Mouse (Mus musculus): Measurements from ENCODE around the gene Magi1.

The Magi1 gene

GRCm38 (mm10) chr6:94122566-94123150, 161.1 kb downstream of the Magi1 start:
- no peak for DNase-seq (ENCODE audit: extremely low read depth, insufficient read length, low spot score)

GRCm38 (mm10) chr6:94121488-94121887, 162.2 kb downstream of the Magi1 start:
- no peak for DNase-seq (ENCODE audit: extremely low read depth, insufficient read length, low spot score)

- DNase-seq (ENCODE audit: extremely low read depth, insufficient read length, low spot score): no peak
These were observed 167.0 kb downstream of the Magi1 start for GRCm38 (mm10) chr6:94116434-94117432.

- no peak for DNase-seq (ENCODE audit: extremely low read depth, insufficient read length, low spot score)
These were observed 171.9 kb downstream of the Magi1 start for GRCm38 (mm10) chr6:94111833-94112232.

- no peak for DNase-seq (ENCODE audit: extremely low read depth, insufficient read length, low spot score)
These were observed 176.2 kb downstream of the Magi1 start for GRCm38 (mm10) chr6:94107401-94108107.

- DNase-seq (ENCODE audit: extremely low read depth, insufficient read length, low spot score): no peak
These were observed 180.1 kb downstream of the Magi1 start for GRCm38 (mm10) chr6:94103581-94103980.

- peak; percentile 11 for DNase-seq (ENCODE audit: extremely low read depth, insufficient read length, low spot score)
These were observed 182.5 kb downstream of the Magi1 start for GRCm38 (mm10) chr6:94101256-94101655.

DNA sequence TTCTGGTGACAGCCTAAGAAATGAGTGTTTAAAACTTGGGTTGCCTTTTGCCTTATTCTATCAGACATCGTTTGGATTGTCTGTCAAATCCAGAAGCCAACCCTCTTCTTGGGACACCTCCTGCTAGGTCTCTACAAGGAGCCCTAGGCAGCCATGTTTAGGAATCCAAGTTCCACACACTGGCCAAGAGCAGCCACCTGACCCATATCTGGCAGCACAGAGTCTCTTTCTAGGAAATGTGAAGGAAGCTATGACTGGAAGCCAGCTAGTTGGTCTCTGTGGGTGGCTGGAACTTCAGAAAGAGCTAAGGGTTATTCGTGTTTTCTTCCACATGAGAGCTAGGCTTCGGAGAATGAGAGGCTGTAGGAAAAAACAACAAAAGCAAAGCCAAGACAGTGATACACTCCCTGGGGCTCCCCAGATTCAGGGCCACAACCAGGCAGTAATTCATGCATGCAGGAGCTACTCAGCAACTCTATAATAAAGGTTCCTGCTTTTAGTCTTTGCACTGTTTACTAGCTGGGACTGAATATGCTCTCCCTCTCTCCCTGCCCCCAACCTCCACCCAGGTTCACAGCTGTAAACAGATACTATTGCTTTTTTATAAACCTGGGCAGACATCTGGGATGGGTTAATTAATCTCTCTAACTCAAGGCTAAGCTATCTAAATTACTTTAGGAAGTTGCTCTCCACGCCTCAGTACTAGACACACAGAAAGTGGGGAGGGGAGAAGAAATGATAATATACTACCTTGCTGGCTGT, 188.6 kb downstream of the Magi1 start:
- DNase-seq (ENCODE audit: extremely low read depth, insufficient read length, low spot score): no peak

DNA sequence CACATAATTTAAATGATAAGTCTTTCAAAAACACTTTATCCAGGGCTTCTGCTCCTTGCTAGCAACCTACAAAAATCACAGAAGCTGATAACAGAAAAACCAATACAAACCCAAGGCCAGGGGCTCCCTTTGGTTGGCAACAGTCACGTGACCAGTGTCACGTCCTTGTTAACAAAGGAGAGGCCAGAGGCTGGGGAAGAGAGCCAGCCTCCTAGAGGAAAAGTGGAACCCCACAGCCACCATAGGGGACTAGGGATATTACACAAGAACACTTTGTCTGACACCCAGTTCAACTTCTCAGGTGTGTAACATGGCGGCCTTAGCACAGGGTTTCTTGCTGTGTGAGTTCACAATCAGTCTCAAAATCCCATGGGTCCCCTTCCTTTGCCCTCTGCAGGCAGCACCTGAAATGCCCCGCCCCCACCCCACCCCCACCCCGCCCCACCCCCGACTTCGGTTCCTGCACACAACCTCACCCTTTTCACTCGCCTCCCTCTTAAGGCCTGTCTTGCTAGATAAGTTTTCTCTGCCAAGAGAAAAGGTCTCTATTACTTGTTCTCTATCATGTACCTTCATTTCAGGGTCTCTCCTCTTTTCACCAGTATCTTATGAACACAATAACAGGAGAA, 190.6 kb downstream of the Magi1 start:
- no peak for DNase-seq (ENCODE audit: extremely low read depth, insufficient read length, low spot score)

DNA sequence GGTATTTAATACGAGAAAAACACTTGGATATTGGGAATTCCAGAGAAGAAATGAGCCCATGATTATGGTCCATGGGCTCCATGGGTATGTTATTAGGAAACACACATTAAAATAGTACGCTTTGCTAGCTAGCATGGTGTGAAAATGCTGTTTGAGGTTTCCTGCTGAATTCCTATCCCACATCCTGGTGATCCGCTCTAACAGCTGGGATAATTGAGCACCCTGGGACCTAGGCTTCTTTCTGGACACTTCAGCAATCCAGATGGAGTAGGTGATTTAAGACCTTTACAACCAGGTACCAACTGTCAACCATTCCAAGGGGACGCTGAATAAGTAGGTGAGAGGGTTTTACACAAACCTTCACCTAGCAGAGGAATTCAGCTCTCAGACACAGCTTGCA, 191.2 kb downstream of the Magi1 start:
- no peak for DNase-seq (ENCODE audit: extremely low read depth, insufficient read length, low spot score)

- DNase-seq (ENCODE audit: extremely low read depth, insufficient read length, low spot score): no peak
These were observed 196.9 kb downstream of the Magi1 start for GRCm38 (mm10) chr6:94086855-94087254.

- DNase-seq (ENCODE audit: extremely low read depth, insufficient read length, low spot score): no peak
These were observed 199.0 kb downstream of the Magi1 start for GRCm38 (mm10) chr6:94084752-94085151.

GRCm38 (mm10) chr6:94083459-94083858, 200.3 kb downstream of the Magi1 start:
- no peak for DNase-seq (ENCODE audit: extremely low read depth, insufficient read length, low spot score)

DNA sequence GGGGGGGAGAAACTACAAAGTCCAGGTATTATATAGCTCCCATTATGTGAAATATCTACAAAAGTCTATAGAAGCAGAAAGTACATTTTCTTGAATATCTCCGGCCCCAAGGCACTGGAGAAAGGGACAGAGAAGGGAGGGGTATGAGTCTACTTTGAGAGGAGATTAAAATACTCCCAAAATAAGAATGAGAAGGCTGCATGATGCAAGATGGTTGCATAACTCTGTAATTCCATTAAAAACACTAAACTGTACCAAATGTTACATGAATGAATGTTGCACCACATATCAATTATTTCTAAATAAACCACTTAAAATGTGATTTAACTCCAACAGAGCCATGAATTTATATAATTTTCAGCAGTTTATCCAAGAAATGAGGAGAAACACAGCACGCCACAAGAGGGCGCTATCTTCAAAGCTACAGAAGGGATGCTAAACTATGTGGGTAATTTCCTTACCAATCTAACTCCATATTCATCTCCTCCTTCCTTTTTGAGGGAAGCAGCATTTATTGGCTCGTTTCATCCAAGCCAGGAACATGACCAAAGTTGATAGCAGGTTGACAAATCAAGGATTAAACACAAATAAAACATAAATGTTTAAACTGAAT, 202.7 kb downstream of the Magi1 start:
- peak; percentile 10 for DNase-seq (ENCODE audit: extremely low read depth, insufficient read length, low spot score)

DNA sequence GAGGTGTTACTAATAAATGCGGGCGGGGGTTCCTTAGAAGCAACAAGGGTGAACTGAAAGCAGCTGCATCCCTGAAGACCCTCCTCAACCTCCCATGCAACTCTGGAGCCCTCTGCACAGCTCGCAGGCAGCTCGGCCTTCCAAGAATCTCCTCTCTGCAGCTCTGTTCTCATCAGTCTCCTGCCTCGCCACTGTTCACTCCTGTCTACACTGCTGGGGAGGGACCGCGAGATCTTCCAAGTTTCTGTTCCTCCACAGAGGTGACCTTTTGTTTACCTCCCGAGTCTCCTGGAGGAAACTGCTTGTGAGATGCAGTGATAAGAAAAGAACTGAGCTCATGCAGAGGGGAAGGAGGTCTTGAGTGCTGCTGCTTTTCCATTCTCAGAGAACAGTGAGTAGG, 204.8 kb downstream of the Magi1 start:
- no peak for DNase-seq (ENCODE audit: extremely low read depth, insufficient read length, low spot score)

GRCm38 (mm10) chr6:94077013-94077412, 206.7 kb downstream of the Magi1 start:
- DNase-seq (ENCODE audit: extremely low read depth, insufficient read length, low spot score): no peak

- no peak for DNase-seq (ENCODE audit: extremely low read depth, insufficient read length, low spot score)
These were observed 207.7 kb downstream of the Magi1 start for GRCm38 (mm10) chr6:94075990-94076389.

GRCm38 (mm10) chr6:94075228-94075627, 208.5 kb downstream of the Magi1 start:
- DNase-seq (ENCODE audit: extremely low read depth, insufficient read length, low spot score): no peak

DNA sequence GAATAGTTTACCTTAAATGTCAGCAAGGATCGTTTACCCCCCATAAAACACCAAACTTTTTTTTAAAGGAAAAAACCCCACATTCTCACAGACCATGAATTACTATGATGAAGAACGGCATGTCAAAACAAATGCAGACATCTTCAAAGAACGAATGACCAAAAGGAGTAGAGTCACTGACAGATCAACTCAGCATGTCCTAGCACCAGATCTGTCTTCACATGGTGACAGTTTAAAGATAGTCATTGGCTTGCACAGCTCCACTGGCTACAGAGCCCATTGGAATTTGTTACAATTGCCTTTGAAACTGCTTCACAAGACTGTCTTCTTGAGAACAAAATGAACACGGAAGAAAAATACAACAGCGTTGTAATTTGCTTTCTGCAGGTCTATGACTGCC, 212.0 kb downstream of the Magi1 start:
- DNase-seq (ENCODE audit: extremely low read depth, insufficient read length, low spot score): no peak

- DNase-seq (ENCODE audit: extremely low read depth, insufficient read length, low spot score): no peak
These were observed 213.0 kb downstream of the Magi1 start for GRCm38 (mm10) chr6:94070702-94071101.

Measured in 3134 (cell line).